Mouse (Mus musculus): ENCODE results near the gene Trarg1.

Gene Trarg1

GRCm38 (mm10) chr11:76674199-76674598 is 5.4 kb upstream of the Trarg1 start:
- peak; percentile 81 for DNase-seq (ENCODE audit: low read depth, low spot score)

DNA sequence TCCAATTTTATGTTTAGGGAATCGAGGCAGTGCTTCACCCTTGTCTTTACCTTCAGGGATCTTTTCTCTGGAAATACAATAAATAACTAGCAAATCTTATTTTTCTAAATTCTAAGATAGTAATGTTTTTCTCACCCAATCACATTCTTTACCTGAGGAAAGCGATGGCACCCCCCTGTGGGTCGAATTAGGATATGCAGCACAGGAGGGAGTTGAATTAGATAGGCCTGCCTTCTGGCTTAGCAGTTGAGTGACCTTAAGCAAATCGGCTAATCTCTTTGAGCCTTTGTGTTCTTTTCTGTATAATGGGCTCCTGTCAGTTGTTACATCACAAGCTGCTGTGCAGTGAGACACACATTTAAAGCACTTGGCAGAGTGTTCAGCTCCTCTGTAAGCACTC is 4.9 kb upstream of the Trarg1 start:
- DNase-seq (ENCODE audit: low read depth, low spot score), result peak; percentile 65

GRCm38 (mm10) chr11:76685604-76686003 is 6.0 kb downstream of the Trarg1 start:
- DNase-seq (ENCODE audit: low read depth, low spot score), result no peak

- DNase-seq (ENCODE audit: low read depth, low spot score), result no peak
These were observed 12.5 kb downstream of the Trarg1 start for GRCm38 (mm10) chr11:76692096-76692495.

DNA sequence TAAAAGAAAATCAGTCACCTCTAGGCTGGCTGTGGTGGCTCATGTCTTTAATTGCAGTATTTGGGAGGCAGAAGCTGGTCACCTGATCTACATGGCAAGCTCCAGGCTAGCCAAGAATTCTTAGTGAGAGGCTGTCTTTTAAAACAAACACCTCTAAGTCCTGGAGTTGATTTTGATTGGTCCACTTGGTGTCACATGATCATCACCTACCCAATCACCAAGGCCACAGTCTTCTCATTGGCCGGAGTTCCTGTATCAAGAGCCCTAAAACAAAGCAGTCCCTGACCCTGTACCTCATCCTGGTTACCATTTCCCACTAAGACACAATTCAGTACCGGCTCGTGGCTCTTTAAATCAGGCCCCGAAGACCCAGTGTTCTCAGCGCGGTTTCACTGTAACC is 16.2 kb downstream of the Trarg1 start:
- DNase-seq (ENCODE audit: low read depth, low spot score), result peak; percentile 79

GRCm38 (mm10) chr11:76699626-76700025 is 20.0 kb downstream of the Trarg1 start:
- no peak for DNase-seq (ENCODE audit: low read depth, low spot score)

GRCm38 (mm10) chr11:76707656-76708055 is 28.0 kb downstream of the Trarg1 start:
- no peak for DNase-seq (ENCODE audit: low read depth, low spot score)

DNA sequence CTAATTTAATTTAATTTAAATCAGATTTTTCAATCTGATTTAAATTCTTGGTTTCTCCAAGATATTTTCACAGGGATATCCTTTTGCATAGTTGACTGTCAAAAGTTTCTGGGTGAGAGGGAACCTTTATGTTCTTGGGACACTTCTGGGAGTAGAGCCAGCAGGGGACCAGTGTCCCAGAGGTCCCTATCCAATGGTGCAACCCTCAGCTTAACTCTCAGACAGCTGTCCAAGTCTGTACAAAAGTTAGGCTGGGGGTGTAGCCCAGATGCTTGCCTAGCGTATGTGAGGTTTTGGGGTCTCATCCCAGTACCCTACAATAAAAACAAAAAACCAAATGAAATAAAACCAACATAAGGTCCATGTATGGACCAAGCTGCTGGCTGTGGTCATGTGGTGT is 28.5 kb downstream of the Trarg1 start:
- DNase-seq (ENCODE audit: low read depth, low spot score), result no peak

GRCm38 (mm10) chr11:76708881-76709280 is 29.3 kb downstream of the Trarg1 start:
- no peak for DNase-seq (ENCODE audit: low read depth, low spot score)

- no peak for DNase-seq (ENCODE audit: low read depth, low spot score)
These were observed 30.2 kb downstream of the Trarg1 start for GRCm38 (mm10) chr11:76709625-76710452.

DNA sequence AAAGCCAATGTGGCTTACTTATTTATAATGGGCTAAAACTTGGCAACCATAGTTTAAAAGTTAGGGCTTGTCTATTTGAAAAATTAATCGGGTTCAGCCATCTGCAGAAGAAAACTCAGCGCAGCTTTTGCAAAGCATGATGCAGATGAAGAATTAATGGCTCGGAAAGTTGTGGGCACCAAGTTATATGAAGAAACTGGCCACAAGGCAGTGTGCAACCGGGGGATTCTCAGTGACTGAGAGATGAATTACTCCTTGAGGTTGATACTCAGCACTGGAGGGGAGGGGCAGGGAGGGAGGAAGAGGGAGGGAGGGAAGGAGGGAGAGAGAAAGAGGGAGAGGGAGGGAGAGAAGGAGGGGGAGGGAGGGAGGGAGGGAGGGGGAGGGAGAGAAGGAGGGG is 37.4 kb downstream of the Trarg1 start:
- no peak for DNase-seq (ENCODE audit: low read depth, low spot score)

DNA sequence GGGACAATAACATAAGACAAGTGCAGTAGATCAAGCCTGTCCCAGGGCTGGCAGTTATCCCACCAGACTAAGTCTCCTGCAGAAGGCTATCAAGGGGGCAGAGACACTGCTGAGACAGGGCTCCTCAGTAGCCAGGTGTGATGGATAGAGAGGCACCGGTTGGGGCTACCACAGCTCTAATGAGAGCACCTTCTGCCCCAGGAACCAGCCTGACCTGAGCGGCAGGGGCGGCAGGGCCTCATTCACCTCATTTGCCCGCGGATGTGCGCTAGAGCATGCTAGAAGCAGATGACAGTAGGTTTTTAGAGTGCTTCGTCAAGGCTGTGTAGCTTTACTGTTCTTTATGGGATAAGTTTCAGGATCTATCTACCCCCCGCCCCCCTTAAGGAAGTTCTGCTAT is 44.3 kb downstream of the Trarg1 start:
- DNase-seq (ENCODE audit: low read depth, low spot score), result no peak

GRCm38 (mm10) chr11:76728093-76728492 is 48.5 kb downstream of the Trarg1 start:
- DNase-seq (ENCODE audit: low read depth, low spot score), result no peak

DNA sequence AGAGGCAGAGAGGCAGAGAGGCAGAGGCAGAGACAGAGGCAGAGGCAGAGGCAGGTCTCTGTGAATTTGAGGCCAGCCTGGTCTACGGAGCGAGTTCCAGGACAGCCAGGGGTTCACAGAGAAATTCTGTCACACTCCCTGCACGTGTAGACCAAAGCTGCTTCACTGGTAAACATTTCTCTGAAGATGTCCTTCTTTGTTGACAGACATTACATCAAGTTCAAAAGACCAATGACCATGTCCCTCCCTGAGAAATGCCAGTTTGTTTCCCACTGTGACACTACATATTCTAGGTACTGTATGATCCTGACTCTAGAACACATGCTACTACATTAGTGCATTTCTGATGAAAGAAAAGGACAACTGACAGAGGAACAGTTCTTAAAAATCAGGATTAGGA is 51.0 kb downstream of the Trarg1 start:
- DNase-seq (ENCODE audit: low read depth, low spot score), result no peak

DNA sequence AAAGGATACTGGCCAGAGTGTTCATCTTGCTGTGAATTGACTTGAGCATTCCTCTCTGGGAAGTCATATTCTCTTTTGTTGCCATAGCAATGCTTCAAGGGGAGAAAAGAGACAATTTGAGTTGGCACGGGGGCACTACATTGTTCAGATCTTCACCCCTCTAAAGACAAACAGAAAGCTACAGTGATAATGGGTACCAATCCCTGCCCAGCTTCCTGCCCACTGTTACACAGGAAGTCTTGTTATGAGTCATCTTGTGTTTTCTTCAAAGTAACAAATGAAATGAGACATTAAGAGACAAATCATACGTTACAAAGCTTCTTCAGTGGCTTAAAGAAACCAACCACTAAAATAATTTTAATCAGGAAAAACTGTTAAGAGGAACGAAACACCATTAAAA is 55.0 kb downstream of the Trarg1 start:
- peak; percentile 15 for DNase-seq (ENCODE audit: low read depth, low spot score)

DNA sequence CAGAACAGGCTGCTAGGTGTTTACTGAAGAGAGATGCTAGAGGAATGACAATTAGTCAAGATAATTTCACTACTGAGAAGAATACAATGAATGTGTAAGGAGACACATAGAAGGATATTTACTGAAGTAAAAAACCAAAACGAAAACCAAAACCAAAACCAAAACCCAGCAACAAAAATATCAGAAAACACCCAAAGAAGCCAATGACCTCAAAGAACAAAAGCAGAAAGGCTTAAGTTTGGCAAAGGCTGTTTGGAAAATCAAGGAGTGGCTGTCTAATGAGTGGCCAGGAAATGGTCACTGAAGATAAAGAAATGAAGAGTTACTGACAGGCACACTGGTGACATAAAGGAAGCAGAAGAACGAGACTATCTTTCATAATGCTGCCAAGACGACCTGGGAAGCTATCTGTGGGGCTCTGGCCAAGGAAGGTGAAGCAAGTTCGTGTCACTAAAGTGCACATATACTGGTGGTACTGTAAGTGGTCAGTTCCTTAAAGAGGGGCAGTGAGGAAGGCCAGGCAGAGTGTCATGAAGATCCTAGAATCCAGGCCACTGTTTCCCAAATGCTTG is 56.2 kb downstream of the Trarg1 start:
- no peak for DNase-seq (ENCODE audit: low read depth, low spot score)

- DNase-seq (ENCODE audit: low read depth, low spot score), result peak; percentile 37
These were observed 59.5 kb downstream of the Trarg1 start for GRCm38 (mm10) chr11:76739125-76739524.

- no peak for DNase-seq (ENCODE audit: low read depth, low spot score)
These were observed 62.9 kb downstream of the Trarg1 start for GRCm38 (mm10) chr11:76742511-76742910.

GRCm38 (mm10) chr11:76744550-76744949 is 64.9 kb downstream of the Trarg1 start:
- peak; percentile 96 for DNase-seq (ENCODE audit: low read depth, low spot score)

DNA sequence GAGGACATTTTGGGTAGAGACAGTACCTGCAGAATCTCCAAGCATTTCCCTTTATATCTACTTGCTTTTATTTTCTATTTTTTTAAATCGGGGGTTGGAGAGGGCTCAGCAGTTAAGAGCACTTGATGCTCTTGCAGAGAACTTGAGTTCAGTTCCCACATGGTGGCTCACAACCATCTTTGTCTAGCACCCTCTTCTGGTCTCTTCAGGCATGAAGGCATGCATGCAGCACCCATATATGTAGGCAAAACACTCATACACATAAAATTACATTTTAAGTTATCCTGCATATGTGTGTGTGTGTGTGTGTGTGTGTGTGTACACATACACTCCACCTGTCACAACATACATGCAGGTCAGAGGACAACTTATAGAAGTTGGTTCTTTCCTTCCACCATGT is 66.3 kb downstream of the Trarg1 start:
- no peak for DNase-seq (ENCODE audit: low read depth, low spot score)

Data from brain, adult 2 months (tissue).